Mouse (Mus musculus) intestine, postnatal 0 days (tissue): ENCODE measurements around the gene Nme7. TPM values are rescaled to one million over a fixed set of nuclear protein-coding genes. Genes with fewer than 3 reads are reported as not detected.

Source experiments
- ATAC-seq: fragments of 200-750 bp; cut with Nextera tagmentation; 2 replicates; pipeline ENCODE4 v1.8.0; 2017; ENCODE audit warnings: mild to moderate bottlenecking, moderate TSS enrichment, moderate library complexity
- H3K27ac ChIP-seq: fragments of 300-500 bp; sonication (generic); 2 replicates; pipeline ENCODE4 v1.5.1; 2014; ENCODE audit warnings: mild to moderate bottlenecking, low read depth, low read length, moderate library complexity
- H3K27me3 ChIP-seq: fragments of 300-500 bp; sonication (generic); replicated peaks from 2 replicates; pipeline ENCODE4 v1.6.1; 2014; ENCODE audit warnings: low read length, mixed read lengths; ENCODE audit not compliant: control insufficient read depth, insufficient read depth
- H3K36me3 ChIP-seq: fragments of 300-500 bp; sonication (generic); 2 replicates; pipeline ENCODE4 v1.6.1; 2014; ENCODE audit warnings: mild to moderate bottlenecking, moderate library complexity; ENCODE audit not compliant: control insufficient read depth, insufficient read depth
- H3K4me1 ChIP-seq: fragments of 300-500 bp; sonication (generic); replicated peaks from 2 replicates; pipeline ENCODE4 v1.6.1; 2014; ENCODE audit warnings: antibody characterized with exemption, low read length, mixed read lengths; ENCODE audit not compliant: control insufficient read depth, insufficient read depth
- H3K4me2 ChIP-seq: fragments of 300-500 bp; sonication (generic); replicated peaks from 2 replicates; pipeline ENCODE4 v1.6.1; 2014; ENCODE audit warnings: low read depth, mild to moderate bottlenecking, moderate library complexity
- H3K4me3 ChIP-seq: fragments of 300-500 bp; sonication (generic); 2 replicates; pipeline ENCODE4 v1.5.1; 2014; ENCODE audit warnings: low read depth, low read length
- H3K9ac ChIP-seq: fragments of 300-500 bp; sonication (generic); 2 replicates; pipeline ENCODE4 v1.6.1; 2014; ENCODE audit warnings: mild to moderate bottlenecking, low read depth, low read length
- H3K9me3 ChIP-seq: fragments of 300-500 bp; sonication (generic); 2 replicates; pipeline ENCODE4 v1.6.1; 2016; ENCODE audit warnings: mixed run types; ENCODE audit not compliant: control insufficient read depth
- CTCF ChIP-seq: sonication (generic); IDR thresholded peaks from 2 replicates; pipeline ENCODE4 v1.5.1; 2016; ENCODE audit warnings: low read depth, mild to moderate bottlenecking, control low read depth, antibody characterized with exemption, moderate library complexity
- WGBS: fragments of 180-500 bp; shearing (Covaris S2); extraction: QIAGEN DNeasy Blood & Tissue Kit; methylation state at CpG from one replicate; pipeline ENCODE4 v1.1.7; 2014; 5-methylcytosine and 5-hydroxymethylcytosine counted together
- polyA plus RNA-seq: library from polyadenylated mRNA; unstranded; fragments of >200 nt; fragmentation: Nextera tagmentation; extraction: Ambion mirVana; gene quantifications from 2 replicates; pipeline ENCODE4 v1.2.1, GENCODE M21; 2015

The Nme7 gene
- polyA plus RNA-seq, 1 experiment from 2014 or later: 18.0 TPM

DNA sequence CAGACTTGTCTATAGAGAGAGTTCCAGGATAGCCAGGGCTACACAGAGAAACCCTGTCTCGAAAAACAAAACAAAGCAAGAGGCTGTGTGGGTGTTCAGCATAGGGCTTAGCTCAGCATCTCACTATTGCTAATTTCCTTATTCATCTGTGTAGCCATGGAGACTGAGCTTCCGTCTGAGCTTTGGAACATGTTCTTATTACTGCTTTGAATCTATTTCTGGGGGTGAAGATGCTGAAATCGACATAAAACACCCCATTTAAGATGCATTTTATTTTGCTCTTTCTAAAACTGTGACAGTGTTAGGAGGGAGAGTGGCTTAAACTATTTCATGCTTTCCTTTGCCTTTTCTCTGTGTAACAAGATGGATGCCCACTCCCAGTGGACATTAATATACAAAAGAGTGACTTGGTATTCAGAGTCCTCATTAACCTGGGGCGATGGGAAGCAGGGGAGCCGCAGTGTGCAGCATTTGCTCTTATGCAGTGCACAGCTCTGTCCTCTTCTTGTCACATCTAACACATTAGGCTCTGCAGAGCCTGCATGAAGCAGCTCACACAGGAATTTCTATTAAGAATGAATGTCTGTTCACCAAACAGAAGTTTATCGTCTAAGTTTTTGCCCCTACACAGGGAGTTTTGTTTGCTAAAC is 91.3 kb downstream of the Nme7 start:
- Histone ChIP-seq H3K36me3 (no peaks in the 10 kb centered on the region), H3K9me3 (no peaks in the 10 kb centered on the region), H3K27ac (no peak overlapping the region), H3K4me3 (no peak overlapping the region), H3K9ac (no peak overlapping the region), H3K4me1 (no peaks in the 10 kb centered on the region), H3K4me2 (no peak overlapping the region), H3K27me3 (no peaks in the 10 kb centered on the region)
- no peak for TF ChIP-seq CTCF
- ATAC-seq: no peak
- 89% methylated on average over 6 of the region's 6 CpGs for WGBS

DNA sequence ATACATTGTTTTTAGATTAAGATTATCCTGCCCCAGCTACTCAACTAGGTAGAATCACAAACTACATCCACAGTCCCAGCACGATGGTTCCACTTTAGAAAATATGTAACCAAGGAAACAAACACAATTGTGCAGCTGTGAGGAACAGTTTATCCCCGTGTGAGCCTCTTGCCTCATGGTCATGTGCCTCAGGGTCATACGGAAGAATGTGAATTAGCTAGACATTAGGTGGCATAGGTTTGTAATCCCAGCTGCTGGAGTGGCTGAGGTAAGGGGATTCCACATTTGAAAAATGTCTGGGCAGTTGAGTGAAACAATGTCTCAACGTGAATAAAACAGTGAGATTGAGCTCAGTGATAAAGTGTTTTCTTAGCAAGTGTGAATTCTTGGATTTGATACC is 93.8 kb downstream of the Nme7 start:
- Histone ChIP-seq H3K4me1 (no peaks in the 10 kb centered on the region), H3K27ac (no peak overlapping the region), H3K4me3 (no peak overlapping the region), H3K4me2 (no peak overlapping the region), H3K9me3 (no peaks in the 10 kb centered on the region), H3K9ac (no peak overlapping the region), H3K27me3 (no peaks in the 10 kb centered on the region), H3K36me3 (0 out of 2 replicates have a peak, but pooled peaks cover 3% of the 10 kb centered on the region)
- 0 out of 2 replicates have a peak, but pooled peaks have one; percentile 31 for ATAC-seq
- WGBS: 33% methylated on average over 4 of the region's 4 CpGs
- TF ChIP-seq CTCF: no peak

DNA sequence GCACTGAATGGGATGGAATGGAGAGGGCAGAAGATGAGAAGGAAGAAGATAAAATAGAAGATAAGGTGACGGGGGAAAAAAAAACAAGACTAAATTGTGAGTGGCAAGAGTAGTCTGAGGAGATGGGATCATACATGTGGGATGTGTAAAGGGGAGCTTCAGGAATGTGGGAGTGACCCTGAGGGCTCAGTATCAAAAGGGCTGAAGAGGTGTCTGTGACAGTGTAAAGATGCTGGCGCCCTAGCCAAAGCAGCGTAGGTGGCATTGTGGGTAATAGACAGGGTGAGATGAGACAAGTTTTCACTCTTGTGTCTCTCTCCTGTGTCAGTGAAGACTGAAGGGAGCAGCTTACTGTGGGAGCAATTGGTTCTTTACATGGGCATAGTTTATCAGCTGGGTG is 95.7 kb downstream of the Nme7 start:
- 91% methylated on average over 3 of the region's 3 CpGs for WGBS
- Histone ChIP-seq H3K9me3 (no peaks in the 10 kb centered on the region), H3K36me3 (peaks cover 3% of the 10 kb centered on the region; the same call in 1 of the 2 replicates), H3K4me1 (0 out of 2 replicates have a peak, but pooled peaks cover under 1% of the 10 kb centered on the region), H3K9ac (no peak overlapping the region), H3K27me3 (no peaks in the 10 kb centered on the region), H3K27ac (no peak overlapping the region), H3K4me3 (no peak overlapping the region), H3K4me2 (no peak overlapping the region)
- ATAC-seq: no peak
- no peak for TF ChIP-seq CTCF

DNA sequence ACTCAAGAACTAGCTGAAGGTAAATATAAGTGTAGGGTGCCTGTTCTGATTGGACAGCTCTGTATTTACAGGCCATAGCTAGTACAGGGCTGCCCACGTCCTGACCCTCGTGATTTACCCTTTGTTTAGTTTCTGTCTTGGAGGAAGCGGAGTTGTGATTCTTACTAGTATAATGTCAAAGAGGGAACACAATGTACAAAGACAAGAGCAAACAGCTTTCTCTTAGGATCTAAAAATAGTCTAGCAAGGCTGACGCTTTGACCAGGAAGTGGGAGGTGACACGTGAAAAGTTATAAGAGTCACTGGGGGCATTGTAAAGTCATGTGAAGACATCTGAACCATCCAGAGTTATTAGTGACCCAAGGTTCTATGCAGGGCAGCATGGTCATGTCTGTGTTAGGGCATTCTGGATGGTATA is 101.5 kb downstream of the Nme7 start:
- H3K9me3 ChIP-seq: no peaks in the 10 kb centered on the region
- no peak overlapping the region for H3K9ac ChIP-seq
- peak; percentile 93 for ATAC-seq
- TF ChIP-seq CTCF: no peak
- peaks cover 9% of the 10 kb centered on the region; the same call in 1 of the 2 replicates for H3K4me1 ChIP-seq
- H3K27me3 ChIP-seq: no peaks in the 10 kb centered on the region
- no peak overlapping the region for H3K4me3 ChIP-seq
- WGBS: 6% methylated on average over 5 of the region's 5 CpGs
- peaks cover 3% of the 10 kb centered on the region; the same call in 1 of the 2 replicates for H3K36me3 ChIP-seq
- peak overlapping the region; percentile 52; the same call in 1 of the 2 replicates for H3K27ac ChIP-seq
- 0 out of 2 replicates have a peak overlapping the region, but pooled peaks have one; percentile 17 for H3K4me2 ChIP-seq

DNA sequence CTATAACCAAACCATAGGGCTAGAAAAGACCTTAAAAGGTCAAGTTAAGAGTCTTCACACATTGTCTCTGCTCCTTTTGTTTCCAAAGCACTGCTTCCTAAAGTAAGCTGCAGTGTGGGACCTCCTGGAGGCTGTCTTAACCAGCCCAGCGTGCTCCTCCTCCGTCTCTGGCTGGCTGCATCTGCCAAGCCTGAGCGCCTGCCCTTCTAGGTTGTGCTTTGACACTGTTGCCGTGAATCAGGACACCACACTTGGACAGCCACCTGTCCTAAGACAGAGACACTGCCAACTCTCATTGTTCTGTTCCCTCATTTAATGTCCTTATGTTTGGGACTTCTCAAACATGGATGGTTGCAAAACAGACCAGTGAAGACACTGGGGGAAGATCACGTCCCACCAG is 102.6 kb downstream of the Nme7 start:
- TF ChIP-seq CTCF: no peak
- H3K9me3 ChIP-seq: no peaks in the 10 kb centered on the region
- H3K27me3 ChIP-seq: no peaks in the 10 kb centered on the region
- 72% methylated on average over 5 of the region's 5 CpGs for WGBS
- no peak for ATAC-seq
- no peak overlapping the region for H3K9ac ChIP-seq
- peaks cover 3% of the 10 kb centered on the region; the same call in 1 of the 2 replicates for H3K36me3 ChIP-seq
- H3K4me1 ChIP-seq: peaks cover 11% of the 10 kb centered on the region; the same call in 1 of the 2 replicates
- no peak overlapping the region for H3K27ac ChIP-seq
- H3K4me3 ChIP-seq: no peak overlapping the region
- no peak overlapping the region for H3K4me2 ChIP-seq

DNA sequence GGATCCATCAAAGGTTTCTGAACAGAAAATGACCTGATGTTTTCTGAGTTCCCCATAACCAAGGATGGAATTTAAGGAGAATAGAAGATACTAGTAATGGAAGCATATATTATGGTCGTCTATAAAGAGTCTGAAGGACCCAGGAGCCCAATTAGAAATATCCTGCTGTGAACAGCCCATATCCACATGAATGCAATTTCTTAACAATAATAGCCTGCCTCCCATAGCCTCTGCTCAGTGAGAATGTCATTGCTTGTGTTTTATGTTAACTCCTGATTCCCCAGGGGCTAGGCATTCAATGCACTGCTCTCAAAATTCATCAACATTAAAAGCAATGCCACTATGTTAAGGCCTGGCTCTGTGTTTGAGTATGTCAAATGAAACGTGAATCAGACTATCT is 104.7 kb downstream of the Nme7 start:
- WGBS: 78% methylated on average over 2 of the region's 2 CpGs
- H3K9ac ChIP-seq: no peak overlapping the region
- no peak overlapping the region for H3K4me3 ChIP-seq
- ATAC-seq: no peak
- no peak overlapping the region for H3K4me2 ChIP-seq
- no peak overlapping the region for H3K27ac ChIP-seq
- no peak for TF ChIP-seq CTCF
- H3K4me1 ChIP-seq: peaks cover 11% of the 10 kb centered on the region; the same call in 1 of the 2 replicates
- no peaks in the 10 kb centered on the region; the same call in 1 of the 2 replicates for H3K36me3 ChIP-seq
- no peaks in the 10 kb centered on the region for H3K27me3 ChIP-seq
- H3K9me3 ChIP-seq: no peaks in the 10 kb centered on the region
